Mouse (Mus musculus) liver, embryonic 13.5 days (tissue): ENCODE measurements around the gene Fbxl12. TPM values are rescaled to one million over a fixed set of nuclear protein-coding genes. Genes with fewer than 3 reads are reported as not detected.
"Not testable (repeated sequence)": the region's sequence is repeated elsewhere in the genome, so short reads cannot be mapped to it uniquely, and the experiment has no call there.

Experiments
- ATAC-seq: fragments of 200-750 bp; cut with Nextera tagmentation; 2 replicates; pipeline ENCODE4 v1.8.0; 2017; ENCODE audit warnings: low read depth, mild to moderate bottlenecking, moderate number of reproducible peaks, moderate library complexity
- DNase-seq: peaks from one replicate; pipeline ENCODE4 v3.0.0; 2022
- H3K27ac ChIP-seq: fragments of 300-500 bp; sonication (generic); 2 replicates; pipeline ENCODE4 v1.5.1; 2015; ENCODE audit warnings: moderate library complexity, mild to moderate bottlenecking, inconsistent platforms
- H3K27me3 ChIP-seq: fragments of 300-500 bp; sonication (generic); 2 replicates; pipeline ENCODE4 v1.6.1; 2015; ENCODE audit warnings: mild to moderate bottlenecking, inconsistent platforms
- H3K36me3 ChIP-seq: fragments of 300-500 bp; sonication (generic); 2 replicates; pipeline ENCODE4 v1.6.1; 2015; ENCODE audit warnings: mild to moderate bottlenecking, inconsistent platforms
- H3K4me1 ChIP-seq: fragments of 300-500 bp; sonication (generic); replicated peaks from 2 replicates; pipeline ENCODE4 v1.6.1; 2015; ENCODE audit warnings: inconsistent platforms
- H3K4me2 ChIP-seq: fragments of 300-500 bp; sonication (generic); 2 replicates; pipeline ENCODE4 v1.6.1; 2015; ENCODE audit warnings: inconsistent platforms, mild to moderate bottlenecking, moderate library complexity
- H3K4me3 ChIP-seq: fragments of 300-500 bp; sonication (generic); replicated peaks from 2 replicates; pipeline ENCODE4 v1.5.1; 2015; ENCODE audit warnings: mild to moderate bottlenecking, inconsistent platforms
- H3K9ac ChIP-seq: fragments of 300-500 bp; sonication (generic); 2 replicates; pipeline ENCODE4 v1.6.1; 2015; ENCODE audit warnings: mild to moderate bottlenecking, inconsistent platforms
- H3K9me3 ChIP-seq: fragments of 300-500 bp; sonication (generic); replicated peaks from 2 replicates; pipeline ENCODE4 v1.6.1; 2016; ENCODE audit warnings: inconsistent platforms
- WGBS: fragments of 180-500 bp; shearing (Covaris S2); methylation state at CpG from one replicate; pipeline ENCODE4 v1.1.7; 2015; ENCODE audit not compliant: insufficient replicate concordance; 5-methylcytosine and 5-hydroxymethylcytosine counted together
- polyA plus RNA-seq: library from polyadenylated mRNA; unstranded; fragments of >200 nt; fragmentation: Nextera tagmentation; extraction: Ambion mirVana; gene quantifications from 2 replicates; pipeline ENCODE4 v1.2.1, GENCODE M21; 2015

The Fbxl12 gene
- polyA plus RNA-seq, 1 experiment from 2014 or later = 4.0 TPM

GRCm38 (mm10) chr9:20651602-20652259 is 7.2 kb upstream of the Fbxl12 start, which contains the start of gene Pin1:
Gene Pin1 (plus strand): TSS chr9:20652095.
- under 1% methylated on average over 45 of the region's 45 CpGs for WGBS
- H3K27me3 ChIP-seq = no peaks in the 10 kb centered on the region
- H3K36me3 ChIP-seq = peaks cover 56% of the 10 kb centered on the region
- H3K9ac ChIP-seq = peak within 1 kb of the TSS; percentile 93
- DNase-seq = peak; percentile 98
- peak within 1 kb of the TSS; percentile 93 for H3K4me3 ChIP-seq
- H3K9me3 ChIP-seq = no peaks in the 10 kb centered on the region
- peak within 1 kb of the TSS; percentile 88 for H3K4me2 ChIP-seq
- H3K4me1 ChIP-seq = peaks cover 63% of the 10 kb centered on the region
- peak; percentile 98 for ATAC-seq
- H3K27ac ChIP-seq = peak within 1 kb of the TSS; percentile 67

GRCm38 (mm10) chr9:20645121-20645520 is 554 bp upstream of the Fbxl12 start:
- WGBS = 1% methylated on average over 17 of the region's 17 CpGs
- no peak for ATAC-seq
- peaks cover 76% of the 10 kb centered on the region for H3K4me1 ChIP-seq
- H3K36me3 ChIP-seq = peaks cover 31% of the 10 kb centered on the region
- peak overlapping the region; percentile 93 for H3K4me3 ChIP-seq
- peak overlapping the region; percentile 99 for H3K4me2 ChIP-seq
- no peaks in the 10 kb centered on the region for H3K27me3 ChIP-seq
- no peak for DNase-seq
- H3K9ac ChIP-seq = peak overlapping the region; percentile 89
- no peaks in the 10 kb centered on the region for H3K9me3 ChIP-seq
- peak overlapping the region; percentile 85 for H3K27ac ChIP-seq

DNA sequence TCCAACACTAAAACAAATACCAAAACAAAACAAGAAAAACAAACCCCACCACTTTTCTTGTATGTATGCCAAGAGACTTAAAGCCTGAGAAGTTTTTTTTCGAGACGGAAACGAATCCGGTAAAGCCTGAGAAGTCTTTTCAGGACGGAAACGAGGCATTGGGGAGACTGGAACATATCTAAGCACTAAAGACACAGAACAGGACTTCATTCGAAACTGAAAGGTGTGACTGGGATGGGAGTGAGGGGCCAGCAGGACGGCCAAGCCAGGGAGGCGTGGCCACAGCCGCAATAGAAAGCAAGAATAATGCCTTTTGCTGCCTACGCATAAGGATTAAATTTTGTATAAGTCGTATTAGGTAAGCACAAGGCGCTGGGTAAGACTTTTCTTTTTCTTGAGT is 786 bp downstream of the Fbxl12 start:
- peak overlapping the region; percentile 99 for H3K4me2 ChIP-seq
- peaks cover 63% of the 10 kb centered on the region for H3K4me1 ChIP-seq
- DNase-seq (no peak), ATAC-seq (no peak)
- H3K36me3 ChIP-seq = peaks cover 37% of the 10 kb centered on the region
- no peaks in the 10 kb centered on the region for H3K9me3 ChIP-seq
- no peaks in the 10 kb centered on the region for H3K27me3 ChIP-seq
- WGBS = 4% methylated on average over 13 of the region's 13 CpGs
- peak overlapping the region; percentile 89 for H3K9ac ChIP-seq
- peak overlapping the region; percentile 93 for H3K4me3 ChIP-seq
- H3K27ac ChIP-seq = peak overlapping the region; percentile 85

DNA sequence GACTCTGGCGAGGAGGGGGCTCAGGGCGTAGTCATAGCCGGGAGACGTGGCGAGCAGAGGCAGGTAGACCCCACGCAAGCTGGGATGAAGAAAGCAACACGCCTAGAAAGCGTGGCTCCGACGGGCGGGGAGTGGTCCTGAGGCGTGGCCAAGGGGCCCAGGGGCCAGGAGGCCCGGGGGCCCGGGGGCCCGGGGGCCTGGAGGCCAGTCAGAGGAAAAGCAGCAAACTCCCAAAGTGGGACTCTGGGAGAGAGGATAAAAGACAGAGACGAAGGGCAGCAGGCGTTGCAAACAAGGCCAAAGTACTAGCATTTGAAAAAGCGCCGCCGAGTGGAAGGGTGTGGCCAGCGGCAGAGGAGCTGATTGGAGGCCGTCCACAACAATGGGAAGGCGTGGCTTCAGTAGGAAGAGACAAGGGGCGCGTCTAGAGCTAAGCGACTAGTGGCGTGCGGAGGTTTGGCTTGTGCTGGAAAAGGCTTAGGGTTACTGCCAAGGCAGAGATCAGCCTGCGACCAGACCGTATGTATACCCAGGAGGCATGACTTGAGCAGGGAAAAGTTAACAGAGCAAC is 1.6 kb downstream of the Fbxl12 start:
- ATAC-seq (peak; percentile 77), DNase-seq (peak; percentile 78)
- no peaks in the 10 kb centered on the region for H3K27me3 ChIP-seq
- H3K9ac ChIP-seq = peak overlapping the region; percentile 89
- peaks cover 57% of the 10 kb centered on the region for H3K4me1 ChIP-seq
- peaks cover 37% of the 10 kb centered on the region for H3K36me3 ChIP-seq
- H3K27ac ChIP-seq = peak overlapping the region; percentile 85
- under 1% methylated on average over 30 of the region's 30 CpGs for WGBS
- H3K9me3 ChIP-seq = no peaks in the 10 kb centered on the region
- peak overlapping the region; percentile 93 for H3K4me3 ChIP-seq
- peak overlapping the region; percentile 99 for H3K4me2 ChIP-seq

- peaks cover 34% of the 10 kb centered on the region for H3K36me3 ChIP-seq
- DNase-seq = peak; percentile 65
- no peaks in the 10 kb centered on the region for H3K9me3 ChIP-seq
- peak within 1 kb of the TSS; percentile 93 for H3K4me3 ChIP-seq
- H3K4me2 ChIP-seq = peak within 1 kb of the TSS; percentile 99
- peak within 1 kb of the TSS; percentile 85 for H3K27ac ChIP-seq
- WGBS = 2% methylated on average over 51 of the region's 51 CpGs
- H3K27me3 ChIP-seq = no peaks in the 10 kb centered on the region
- peaks cover 57% of the 10 kb centered on the region for H3K4me1 ChIP-seq
- peak within 1 kb of the TSS; percentile 89 for H3K9ac ChIP-seq
- peak; percentile 68 for ATAC-seq
Observed at GRCm38 (mm10) chr9:20642101-20642895, 2.3 kb downstream of the Fbxl12 start, which contains the start of gene Ubl5. Gene Ubl5 (plus strand): TSS chr9:20642878.

DNA sequence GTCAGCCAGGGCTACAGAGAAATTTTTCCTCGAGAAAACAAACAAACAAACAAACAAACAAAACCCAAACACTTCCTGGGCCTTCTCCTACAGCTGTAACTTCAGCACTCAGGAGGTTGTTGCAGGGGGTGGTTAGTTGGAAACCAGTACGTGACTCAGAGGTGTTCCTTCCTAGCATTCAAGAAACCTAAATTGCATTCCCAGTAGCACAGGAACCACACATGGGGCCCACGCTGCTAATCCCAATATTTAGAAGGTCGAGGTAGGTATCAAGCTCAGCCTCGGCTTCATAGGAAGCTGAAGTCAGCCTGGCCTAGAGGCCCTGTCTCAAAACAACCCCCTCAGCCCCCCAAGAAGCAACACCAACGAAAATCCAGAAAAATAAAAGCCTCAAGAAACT is 3.1 kb downstream of the Fbxl12 start:
- Histone ChIP-seq H3K4me1 (peaks cover 52% of the 10 kb centered on the region), H3K27me3 (no peaks in the 10 kb centered on the region), H3K4me2 (peak overlapping the region; percentile 99), H3K4me3 (peak overlapping the region; percentile 93), H3K9me3 (no peaks in the 10 kb centered on the region), H3K36me3 (peaks cover 34% of the 10 kb centered on the region), H3K27ac (peak overlapping the region; percentile 62), H3K9ac (peak overlapping the region; percentile 89)
- ATAC-seq (no peak), DNase-seq (no peak)
- WGBS = 26% methylated on average over 6 of the region's 6 CpGs

DNA sequence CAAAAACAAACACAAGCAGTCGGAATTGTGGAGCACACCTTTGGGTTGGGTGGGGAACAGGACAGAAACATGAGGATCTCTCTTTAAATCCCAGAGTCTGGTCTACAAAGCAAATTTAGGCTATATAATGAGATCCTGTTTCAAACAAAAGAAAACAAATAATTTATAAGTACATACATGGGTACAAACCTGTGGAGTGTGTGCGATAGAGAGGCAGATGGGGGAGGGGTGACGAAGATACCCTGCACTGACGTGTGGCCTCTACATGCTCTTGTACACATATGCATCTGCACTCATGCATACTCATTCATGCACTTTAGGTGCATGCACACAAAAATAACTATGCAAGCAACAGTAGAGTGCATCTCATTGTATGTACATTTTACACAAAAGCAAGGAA is 5.1 kb downstream of the Fbxl12 start:
- ATAC-seq = no peak
- 83% methylated on average over 4 of the region's 4 CpGs for WGBS

GRCm38 (mm10) chr9:20638552-20638951 is 6.0 kb downstream of the Fbxl12 start:
- Histone ChIP-seq H3K4me2 (no peak overlapping the region), H3K4me1 (peaks cover 33% of the 10 kb centered on the region), H3K9me3 (no peaks in the 10 kb centered on the region), H3K4me3 (no peak overlapping the region), H3K36me3 (peaks cover 28% of the 10 kb centered on the region), H3K9ac (no peak overlapping the region), H3K27me3 (no peaks in the 10 kb centered on the region), H3K27ac (no peak overlapping the region)
- WGBS = 86% methylated on average over 19 of the region's 19 CpGs
- DNase-seq = no peak
- no peak for ATAC-seq

More for the DNA sequence above, 5.1 kb downstream of the Fbxl12 start:
- Histone ChIP-seq H3K4me3 (no peak overlapping the region), H3K36me3 (peaks cover 28% of the 10 kb centered on the region), H3K9me3 (no peaks in the 10 kb centered on the region), H3K4me1 (peaks cover 39% of the 10 kb centered on the region), H3K27ac (no peak overlapping the region), H3K9ac (no peak overlapping the region), H3K4me2 (no peak overlapping the region), H3K27me3 (no peaks in the 10 kb centered on the region)
- DNase-seq = no peak

DNA sequence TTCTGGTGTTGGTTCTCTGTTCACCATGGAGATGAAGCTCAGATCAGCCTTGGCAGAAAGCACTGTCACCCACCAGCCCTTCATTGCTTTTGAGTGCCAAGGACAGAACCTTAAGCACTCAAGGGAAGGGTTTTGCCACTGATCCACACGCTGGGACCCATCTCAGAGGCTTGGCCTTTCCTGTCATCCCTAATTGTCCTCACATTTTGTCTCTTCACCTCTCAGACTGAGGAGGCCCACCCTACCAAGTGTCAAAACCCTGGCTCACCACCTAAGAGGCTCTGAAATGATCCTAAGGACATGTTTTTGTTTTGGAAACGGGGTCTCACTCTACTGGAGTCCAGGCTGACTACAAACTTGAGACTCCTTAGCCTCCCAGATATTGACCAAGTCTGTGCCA is 7.8 kb downstream of the Fbxl12 start:
- H3K4me3 ChIP-seq = no peak overlapping the region
- DNase-seq (no peak), ATAC-seq (no peak)
- H3K4me1 ChIP-seq = peaks cover 15% of the 10 kb centered on the region
- no peak overlapping the region for H3K9ac ChIP-seq
- H3K4me2 ChIP-seq = no peak overlapping the region
- no peaks in the 10 kb centered on the region for H3K27me3 ChIP-seq
- H3K27ac ChIP-seq = no peak overlapping the region
- H3K9me3 ChIP-seq = no peaks in the 10 kb centered on the region
- peaks cover 28% of the 10 kb centered on the region for H3K36me3 ChIP-seq
- 68% methylated on average over 2 of the region's 2 CpGs for WGBS

DNA sequence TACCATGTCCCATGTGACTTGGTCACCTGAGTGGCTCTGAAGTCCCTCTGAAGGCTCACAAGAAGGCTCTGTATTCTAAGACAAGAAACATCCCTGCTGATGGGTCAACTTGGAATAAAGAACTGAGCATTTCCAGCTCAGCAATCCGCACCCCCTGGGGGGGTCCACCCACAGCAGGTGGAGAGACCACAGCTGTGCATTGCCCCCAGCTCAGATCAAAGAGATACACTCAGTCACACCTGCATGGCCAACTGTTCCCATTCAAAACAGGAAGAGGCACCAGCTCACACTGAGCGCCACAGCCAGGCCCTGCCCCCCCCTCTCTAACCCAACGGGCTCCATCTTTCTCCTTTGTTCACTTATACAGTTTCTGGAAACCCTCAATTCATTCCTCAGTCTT is 8.3 kb downstream of the Fbxl12 start:
- Histone ChIP-seq H3K27me3 (no peaks in the 10 kb centered on the region), H3K36me3 (peaks cover 28% of the 10 kb centered on the region), H3K9me3 (no peaks in the 10 kb centered on the region), H3K4me1 (peaks cover 10% of the 10 kb centered on the region), H3K27ac (no peak overlapping the region), H3K4me3 (no peak overlapping the region), H3K9ac (no peak overlapping the region), H3K4me2 (no peak overlapping the region)
- no peak for ATAC-seq
- no peak for DNase-seq
- WGBS = 75% methylated on average over 3 of the region's 3 CpGs

GRCm38 (mm10) chr9:20635676-20636075 is 8.9 kb downstream of the Fbxl12 start:
- H3K27me3 ChIP-seq, ATAC-seq, DNase-seq, H3K4me3 ChIP-seq, H3K4me2 ChIP-seq, H3K4me1 ChIP-seq, H3K9ac ChIP-seq, H3K9me3 ChIP-seq, H3K27ac ChIP-seq: not testable (repeated sequence)
- peaks cover 28% of the 10 kb centered on the region for H3K36me3 ChIP-seq
- 75% methylated on average over 8 of the region's 8 CpGs for WGBS
